Mouse (Mus musculus): ENCODE measurements around the gene Card9. TPM values are rescaled to one million over a fixed set of nuclear protein-coding genes. Genes with fewer than 3 reads are reported as not detected.

Card9 gene
- polyA plus RNA-seq, 1 experiment: 2.5 TPM

GRCm38 (mm10) chr2:26304711-26305110 is 56.0 kb downstream of the Card9 start:
- no peak overlapping the region for H3K27ac ChIP-seq (ENCODE audit: insufficient read depth, low read depth, low read length)
- no peaks in the 10 kb centered on the region for H3K36me3 ChIP-seq (ENCODE audit: control insufficient read depth, insufficient read depth, low read length)
- H3K27me3 ChIP-seq (replicated peaks; ENCODE audit: control insufficient read depth, insufficient read depth, low read length): no peaks in the 10 kb centered on the region
- no peak overlapping the region for H3K4me3 ChIP-seq (ENCODE audit: insufficient read depth, low read depth, low read length)
- TF ChIP-seq CTCF (conservative IDR thresholded peaks at IDR 0.05; ENCODE audit: insufficient read depth, insufficient read length, low read depth, low read length) (no peak), POLR2A (IDR thresholded peaks at IDR 0.05; ENCODE audit: low read depth, low read length) (no peak)
- WGBS: 69% methylated on average over 1 of the region's 1 CpGs
- DNase-seq: no peak
- no peaks in the 10 kb centered on the region for H3K4me1 ChIP-seq (ENCODE audit: control insufficient read depth, insufficient read depth, low read length)

Other genes with a start within 250 kb of the Card9 start
- gene Nacc2, start 237.7 kb downstream of the Card9 start, polyA plus RNA-seq (2012; rRNA removed): 38.1 and 57.0 TPM in 2 replicates
- gene Lhx3, start 152.6 kb downstream of the Card9 start, polyA plus RNA-seq (2012; rRNA removed): not detected in 2 replicates
- gene Qsox2, start 123.4 kb downstream of the Card9 start, polyA plus RNA-seq (2012; rRNA removed): 15.3 and 16.5 TPM in 2 replicates
- gene Ccdc187, start 66.4 kb downstream of the Card9 start, polyA plus RNA-seq (2012; rRNA removed): 0.02 and 0.12 TPM in 2 replicates
- 9.3 and 13.1 TPM in 2 replicates for gene Gpsm1, start 45.4 kb downstream of the Card9 start, polyA plus RNA-seq (2012; rRNA removed)
- gene Dnlz, start 8.8 kb downstream of the Card9 start, polyA plus RNA-seq (2012; rRNA removed): 26.9 and 28.8 TPM in 2 replicates
- 21.9 and 25.2 TPM in 2 replicates for gene Snapc4, start 19.7 kb upstream of the Card9 start, polyA plus RNA-seq (2012; rRNA removed)
- 102 and 110 TPM in 2 replicates for gene Entr1, start 28.4 kb upstream of the Card9 start, polyA plus RNA-seq (2012; rRNA removed)
- 50.6 and 54.0 TPM in 2 replicates for gene Pmpca, start 28.4 kb upstream of the Card9 start, polyA plus RNA-seq (2012; rRNA removed)
- 28.2 and 37.5 TPM in 2 replicates for gene Inpp5e, start 48.3 kb upstream of the Card9 start, polyA plus RNA-seq (2012; rRNA removed)
- 71.1 and 87.5 TPM in 2 replicates for gene Sec16a, start 84.3 kb upstream of the Card9 start, polyA plus RNA-seq (2012; rRNA removed)
- gene Notch1, start 155.7 kb upstream of the Card9 start, polyA plus RNA-seq (2012; rRNA removed): 16.1 and 17.7 TPM in 2 replicates
- gene Egfl7, start 219.1 kb upstream of the Card9 start, polyA plus RNA-seq (2012; rRNA removed): 297 and 304 TPM in 2 replicates
- not detected in 2 replicates for gene Gm20532, start 225.7 kb upstream of the Card9 start, polyA plus RNA-seq (2012; rRNA removed)
- 165 and 192 TPM in 2 replicates for gene Agpat2, start 243.5 kb upstream of the Card9 start, polyA plus RNA-seq (2012; rRNA removed)

All from kidney, adult 2 months (tissue).